Mouse (Mus musculus) intestine, postnatal 0 days (tissue): ENCODE measurements around the gene Ssbp4. TPM values are rescaled to one million over a fixed set of nuclear protein-coding genes. Genes with fewer than 3 reads are reported as not detected.
A peak's percentile ranks its signal among the peaks of the same experiment; 100 is the strongest.

Experiments used
- ATAC-seq: fragments of 200-750 bp; cut with Nextera tagmentation; 2 replicates; pipeline ENCODE4 v1.8.0; 2017; ENCODE audit warnings: mild to moderate bottlenecking, moderate TSS enrichment, moderate library complexity
- H3K27ac ChIP-seq: fragments of 300-500 bp; sonication (generic); 2 replicates; pipeline ENCODE4 v1.5.1; 2014; ENCODE audit warnings: mild to moderate bottlenecking, low read depth, low read length, moderate library complexity
- H3K27me3 ChIP-seq: fragments of 300-500 bp; sonication (generic); replicated peaks from 2 replicates; pipeline ENCODE4 v1.6.1; 2014; ENCODE audit warnings: low read length, mixed read lengths; ENCODE audit not compliant: control insufficient read depth, insufficient read depth
- H3K36me3 ChIP-seq: fragments of 300-500 bp; sonication (generic); 2 replicates; pipeline ENCODE4 v1.6.1; 2014; ENCODE audit warnings: mild to moderate bottlenecking, moderate library complexity; ENCODE audit not compliant: control insufficient read depth, insufficient read depth
- H3K4me1 ChIP-seq: fragments of 300-500 bp; sonication (generic); replicated peaks from 2 replicates; pipeline ENCODE4 v1.6.1; 2014; ENCODE audit warnings: antibody characterized with exemption, low read length, mixed read lengths; ENCODE audit not compliant: control insufficient read depth, insufficient read depth
- H3K4me2 ChIP-seq: fragments of 300-500 bp; sonication (generic); replicated peaks from 2 replicates; pipeline ENCODE4 v1.6.1; 2014; ENCODE audit warnings: low read depth, mild to moderate bottlenecking, moderate library complexity
- H3K4me3 ChIP-seq: fragments of 300-500 bp; sonication (generic); 2 replicates; pipeline ENCODE4 v1.5.1; 2014; ENCODE audit warnings: low read depth, low read length
- H3K9ac ChIP-seq: fragments of 300-500 bp; sonication (generic); 2 replicates; pipeline ENCODE4 v1.6.1; 2014; ENCODE audit warnings: mild to moderate bottlenecking, low read depth, low read length
- H3K9me3 ChIP-seq: fragments of 300-500 bp; sonication (generic); 2 replicates; pipeline ENCODE4 v1.6.1; 2016; ENCODE audit warnings: mixed run types; ENCODE audit not compliant: control insufficient read depth
- CTCF ChIP-seq: sonication (generic); IDR thresholded peaks from 2 replicates; pipeline ENCODE4 v1.5.1; 2016; ENCODE audit warnings: low read depth, mild to moderate bottlenecking, control low read depth, antibody characterized with exemption, moderate library complexity
- WGBS: fragments of 180-500 bp; shearing (Covaris S2); extraction: QIAGEN DNeasy Blood & Tissue Kit; methylation state at CpG from one replicate; pipeline ENCODE4 v1.1.7; 2014; 5-methylcytosine and 5-hydroxymethylcytosine counted together
- polyA plus RNA-seq: library from polyadenylated mRNA; unstranded; fragments of >200 nt; fragmentation: Nextera tagmentation; extraction: Ambion mirVana; gene quantifications from 2 replicates; pipeline ENCODE4 v1.2.1, GENCODE M21; 2015

Gene Ssbp4
- polyA plus RNA-seq, 1 experiment from 2014 or later, result 65.3 TPM

DNA sequence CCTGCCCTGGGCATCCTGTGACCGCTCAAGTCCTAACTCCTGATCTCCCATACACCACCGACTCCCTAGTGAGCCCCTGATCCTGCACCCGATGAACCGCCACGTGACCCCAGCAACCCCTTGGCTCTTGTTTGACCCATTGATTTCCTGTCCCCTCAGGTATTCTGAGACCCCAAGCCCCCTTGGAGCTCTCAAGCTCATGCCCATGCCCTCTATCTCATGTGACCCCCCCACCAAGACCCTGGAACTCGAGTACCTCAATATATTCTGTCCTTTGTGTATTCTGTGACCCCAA is 1.1 kb downstream of the Ssbp4 start:
- no peak for TF ChIP-seq CTCF
- ATAC-seq, result no peak
- H3K4me3 ChIP-seq, result peak overlapping the region; percentile 56
- no peaks in the 10 kb centered on the region for H3K9me3 ChIP-seq
- 25% methylated on average over 6 of the region's 6 CpGs for WGBS
- H3K9ac ChIP-seq, result peak overlapping the region; percentile 68
- H3K36me3 ChIP-seq, result no peaks in the 10 kb centered on the region
- 0 out of 2 replicates have a peak, but pooled peaks cover 9% of the 10 kb centered on the region for H3K4me1 ChIP-seq
- peak overlapping the region; percentile 96 for H3K4me2 ChIP-seq
- H3K27me3 ChIP-seq, result no peaks in the 10 kb centered on the region
- no peak overlapping the region for H3K27ac ChIP-seq

DNA sequence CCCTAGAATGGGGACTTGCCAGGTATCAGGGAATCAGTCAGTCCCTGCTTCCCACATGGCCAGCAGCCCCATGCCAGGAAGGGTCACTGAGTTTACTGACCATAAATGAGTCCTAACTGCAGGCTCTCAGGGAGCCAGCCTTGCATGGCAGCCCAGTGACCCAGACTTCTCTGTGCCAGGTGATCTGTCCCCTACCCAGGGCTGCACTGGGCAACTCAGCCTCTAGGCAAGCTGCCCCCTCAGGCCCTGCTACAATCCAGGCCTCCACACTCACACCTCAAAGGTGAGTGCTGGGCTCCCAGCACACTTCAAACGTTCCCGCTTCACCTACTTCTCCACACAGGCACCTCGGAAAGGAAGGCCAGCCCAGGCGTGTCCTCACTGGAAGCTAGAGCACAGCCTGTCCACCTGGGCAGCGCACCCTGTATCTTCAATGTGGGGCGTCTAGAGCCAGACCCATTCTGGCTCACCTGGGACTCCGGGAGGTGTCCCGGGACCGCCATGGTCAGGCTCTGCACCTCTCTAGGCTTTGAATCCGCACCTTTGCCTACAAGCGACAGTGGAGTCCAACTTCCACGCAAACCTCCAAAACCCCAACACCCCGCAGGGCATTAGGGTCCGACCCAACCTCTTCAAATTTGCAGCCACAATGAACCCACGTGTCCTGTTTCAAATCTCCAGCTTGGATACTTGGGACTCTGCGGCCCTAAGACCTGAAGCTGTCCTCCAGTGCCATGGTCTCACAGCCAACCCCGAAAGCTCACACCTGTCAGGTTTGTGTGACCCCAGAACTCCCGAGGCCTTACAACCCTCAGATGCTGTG is 1.7 kb downstream of the Ssbp4 start:
- no peak for ATAC-seq
- Histone ChIP-seq H3K36me3 (no peaks in the 10 kb centered on the region), H3K4me1 (0 out of 2 replicates have a peak, but pooled peaks cover 9% of the 10 kb centered on the region), H3K27ac (no peak overlapping the region), H3K9me3 (no peaks in the 10 kb centered on the region), H3K4me3 (peak overlapping the region; percentile 56), H3K27me3 (no peaks in the 10 kb centered on the region), H3K4me2 (peak overlapping the region; percentile 96), H3K9ac (peak overlapping the region; percentile 68)
- TF ChIP-seq CTCF, result no peak
- 64% methylated on average over 18 of the region's 18 CpGs for WGBS

DNA sequence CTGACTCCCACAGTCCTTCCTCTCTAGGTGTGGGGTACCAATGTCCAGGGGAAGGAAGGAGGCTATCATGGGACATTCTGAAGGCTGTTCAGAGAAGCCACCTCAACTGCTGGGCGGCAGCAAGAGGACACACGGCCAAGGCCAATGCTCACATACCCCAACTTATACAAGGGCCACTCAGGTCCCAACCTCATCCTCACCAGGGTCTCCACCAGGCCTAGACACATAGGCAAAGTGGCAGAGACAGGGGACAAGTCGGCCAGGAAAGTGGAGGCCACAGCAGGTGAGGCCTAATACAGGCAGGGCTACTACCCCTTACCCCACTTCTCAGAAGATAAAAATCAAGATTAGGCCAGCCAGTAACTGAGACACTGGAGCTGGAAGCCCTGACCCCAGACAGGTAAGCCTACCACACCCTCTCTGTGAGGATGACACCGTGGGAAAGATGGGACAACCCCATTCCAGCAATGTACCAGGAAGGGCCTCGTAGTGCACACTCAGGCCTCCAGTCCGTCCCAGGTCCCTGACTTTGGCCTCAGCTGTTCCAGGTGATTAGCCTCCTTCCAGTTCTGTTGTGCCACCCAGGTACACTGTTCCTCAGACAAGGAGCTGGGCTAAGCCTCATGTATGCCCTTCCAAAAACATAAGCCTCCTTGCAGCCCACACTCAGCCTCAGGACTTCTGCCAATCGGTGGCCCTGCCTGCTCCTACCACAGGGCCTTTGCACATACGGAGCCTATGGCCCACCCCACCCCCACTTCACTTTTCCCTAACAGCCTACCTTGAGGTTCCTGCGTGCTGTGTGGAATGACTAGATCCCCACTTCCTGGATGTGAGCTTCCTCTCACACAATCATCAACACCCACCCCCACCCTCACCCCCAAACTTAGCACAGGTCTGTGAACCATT is 2.5 kb downstream of the Ssbp4 start:
- no peak overlapping the region for H3K27ac ChIP-seq
- H3K4me3 ChIP-seq, result no peak overlapping the region
- 72% methylated on average over 9 of the region's 9 CpGs for WGBS
- no peak for TF ChIP-seq CTCF
- ATAC-seq, result no peak
- no peak overlapping the region for H3K9ac ChIP-seq
- H3K27me3 ChIP-seq, result no peaks in the 10 kb centered on the region
- 0 out of 2 replicates have a peak, but pooled peaks cover 9% of the 10 kb centered on the region for H3K4me1 ChIP-seq
- no peaks in the 10 kb centered on the region for H3K36me3 ChIP-seq
- no peaks in the 10 kb centered on the region for H3K9me3 ChIP-seq
- H3K4me2 ChIP-seq, result no peak overlapping the region

DNA sequence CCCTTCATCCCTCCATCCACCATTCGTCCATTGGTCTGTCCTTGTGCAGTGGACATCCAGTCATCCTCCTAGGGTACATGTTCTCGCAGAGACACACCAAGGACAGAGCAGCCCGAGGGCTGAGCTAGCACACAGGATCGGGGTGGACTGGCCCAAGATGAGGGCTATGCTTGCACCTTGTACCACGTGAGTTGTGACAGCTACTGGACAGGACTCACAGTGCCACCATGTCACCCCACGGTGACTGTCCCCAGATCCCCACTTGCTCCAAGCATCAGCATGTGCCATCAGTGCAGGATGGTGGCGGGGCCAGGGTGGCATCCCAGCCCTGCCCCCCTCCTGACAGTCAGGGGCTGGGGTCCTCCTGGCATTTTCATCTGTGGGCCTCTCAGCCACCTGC is 4.1 kb downstream of the Ssbp4 start:
- H3K27ac ChIP-seq, result no peak overlapping the region
- H3K4me3 ChIP-seq, result no peak overlapping the region
- no peak for TF ChIP-seq CTCF
- no peaks in the 10 kb centered on the region for H3K9me3 ChIP-seq
- ATAC-seq, result no peak
- H3K4me1 ChIP-seq, result 0 out of 2 replicates have a peak, but pooled peaks cover 6% of the 10 kb centered on the region
- H3K9ac ChIP-seq, result no peak overlapping the region
- H3K27me3 ChIP-seq, result no peaks in the 10 kb centered on the region
- 88% methylated on average over 7 of the region's 7 CpGs for WGBS
- H3K36me3 ChIP-seq, result no peaks in the 10 kb centered on the region
- no peak overlapping the region for H3K4me2 ChIP-seq

DNA sequence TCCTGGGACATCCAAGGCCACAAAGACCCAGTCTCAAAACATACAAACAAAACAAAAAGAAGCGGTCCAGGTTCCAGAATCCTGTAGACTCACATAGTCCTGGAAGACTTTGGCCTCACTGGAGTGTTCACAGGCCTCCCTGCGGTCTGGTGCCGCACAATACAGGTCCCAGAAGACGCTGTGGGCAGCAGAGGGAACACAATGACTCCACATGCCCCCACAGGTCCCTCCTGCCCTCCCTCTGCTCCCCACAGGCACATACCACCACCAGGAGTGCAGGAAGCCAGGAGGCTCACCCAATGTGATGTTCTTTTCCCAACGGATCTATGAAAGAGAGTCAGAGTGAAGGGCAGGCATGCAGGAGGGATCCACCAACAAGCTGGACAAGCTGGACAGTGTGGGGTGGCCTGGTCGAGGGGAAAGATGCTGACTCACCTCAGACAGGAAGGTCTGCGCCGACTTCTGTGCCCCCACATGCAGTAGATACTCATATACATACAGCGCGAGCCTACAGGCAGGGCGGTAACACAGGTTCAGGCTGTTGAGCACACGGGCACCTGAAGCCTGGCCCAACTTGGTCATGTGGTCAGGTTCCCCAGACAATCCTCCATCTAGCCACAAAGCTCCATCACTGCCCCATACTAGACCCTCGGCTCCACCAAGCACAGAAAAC is 6.4 kb downstream of the Ssbp4 start:
- peaks cover 9% of the 10 kb centered on the region; the same call in 1 of the 2 replicates for H3K36me3 ChIP-seq
- TF ChIP-seq CTCF, result no peak
- no peak overlapping the region for H3K9ac ChIP-seq
- no peak overlapping the region for H3K4me3 ChIP-seq
- no peaks in the 10 kb centered on the region; the same call in 1 of the 2 replicates for H3K4me1 ChIP-seq
- no peak overlapping the region for H3K4me2 ChIP-seq
- H3K27me3 ChIP-seq, result no peaks in the 10 kb centered on the region
- ATAC-seq, result no peak
- no peak overlapping the region; the same call in 1 of the 2 replicates for H3K27ac ChIP-seq
- 91% methylated on average over 13 of the region's 13 CpGs for WGBS
- H3K9me3 ChIP-seq, result no peaks in the 10 kb centered on the region

DNA sequence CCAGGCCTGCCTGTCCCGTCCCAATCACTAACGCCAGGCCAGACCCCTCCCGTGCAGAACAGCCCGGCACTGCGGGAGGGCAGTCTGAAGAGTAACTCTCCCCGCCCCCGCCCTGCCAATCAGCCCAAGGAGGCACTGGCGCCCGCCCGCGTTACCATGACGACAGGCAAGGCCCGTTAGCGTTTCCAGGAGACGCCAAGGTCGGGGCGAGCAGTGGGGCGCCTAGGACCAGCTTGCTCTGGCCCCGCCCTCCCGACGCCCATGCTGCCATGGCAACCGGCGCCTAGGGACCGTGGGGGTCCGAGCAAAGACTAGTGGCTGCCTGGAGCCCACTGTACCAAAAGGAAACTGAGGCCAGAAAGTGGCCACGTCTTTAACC is 7.4 kb downstream of the Ssbp4 start:
- no peak overlapping the region for H3K9ac ChIP-seq
- H3K4me1 ChIP-seq, result no peaks in the 10 kb centered on the region; the same call in 1 of the 2 replicates
- no peak overlapping the region; the same call in 1 of the 2 replicates for H3K27ac ChIP-seq
- H3K27me3 ChIP-seq, result no peaks in the 10 kb centered on the region
- 4% methylated on average over 26 of the region's 26 CpGs for WGBS
- no peak overlapping the region for H3K4me3 ChIP-seq
- peaks cover 14% of the 10 kb centered on the region; the same call in 1 of the 2 replicates for H3K36me3 ChIP-seq
- TF ChIP-seq CTCF, result no peak
- H3K9me3 ChIP-seq, result no peaks in the 10 kb centered on the region
- H3K4me2 ChIP-seq, result peak overlapping the region; percentile 35
- no peak; the same call in 1 of the 2 replicates for ATAC-seq
